Mouse (Mus musculus): ENCODE measurements around the gene Pdcd4.

DNA sequence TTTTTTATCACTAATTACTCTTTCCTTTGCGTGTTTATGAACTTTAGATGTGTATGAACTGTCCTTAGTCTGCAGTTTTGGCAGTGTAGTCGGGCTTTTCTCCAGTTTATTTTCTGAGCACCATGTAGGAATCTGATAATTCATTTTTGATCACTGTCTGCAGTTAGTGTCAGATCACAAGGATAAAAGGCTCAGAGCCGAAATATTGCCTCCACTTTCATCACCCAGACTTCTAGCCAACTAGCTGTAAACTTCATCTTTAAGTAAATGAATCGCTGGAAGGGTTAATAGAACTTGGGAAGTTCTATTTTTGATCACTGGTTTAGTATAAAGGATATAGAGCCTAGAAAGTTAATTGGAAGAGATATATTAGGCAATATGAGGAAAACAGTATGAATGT is 70.5 kb downstream of the Pdcd4 start:
- TF ChIP-seq CTCF (IDR thresholded peaks at IDR 0.05; ENCODE audit: control insufficient read depth, insufficient read depth, insufficient read length), result no peak
- no peak for TF ChIP-seq MAX (IDR thresholded peaks at IDR 0.05)
- TF ChIP-seq MYOG (IDR thresholded peaks at IDR 0.05; ENCODE audit: control insufficient read depth, extremely low read depth, insufficient read length), result no peak
- no peak for TF ChIP-seq USF1 (IDR thresholded peaks at IDR 0.05; ENCODE audit: low read depth)
- TF ChIP-seq MYOD1 (IDR thresholded peaks at IDR 0.05; ENCODE audit: control insufficient read depth, insufficient read length, low read depth), result no peak
- TF ChIP-seq CEBPB (IDR thresholded peaks at IDR 0.05; ENCODE audit: low read depth), result no peak
